Mouse (Mus musculus) MEL (cell line): Measurements from ENCODE around the gene Dcps. TPM values are rescaled to one million over a fixed set of nuclear protein-coding genes. Genes with fewer than 3 reads are reported as not detected.

ENCODE experiments used
- DNase-seq: peaks from one replicate; pipeline ENCODE4 v3.0.0; 2011; ENCODE audit warnings: low read depth, low spot score
- H3K27ac ChIP-seq: 2 replicates; pipeline ENCODE4 v1.5.1; 2012; ENCODE audit warnings: low read depth, mild to moderate bottlenecking, control low read depth, low read length, moderate library complexity; ENCODE audit not compliant: control insufficient read depth
- H3K27me3 ChIP-seq, 2 experiments: fragments of 150-350 bp in 1 of 2; sonication (generic) in 1 of 2; 2 replicates each; pipeline ENCODE4 v1.6.1; 2012; ENCODE audit warnings: low read length in 2 of 2, mild to moderate bottlenecking in 2 of 2, improper control_type of control experiment in 1 of 2, moderate library complexity in 1 of 2; ENCODE audit not compliant: insufficient read depth in 2 of 2, control insufficient read depth in 1 of 2
- H3K36me3 ChIP-seq, 2 experiments: 2 replicates each; pipeline ENCODE4 v1.6.1; 2012 to 2014; ENCODE audit warnings: low read length in 2 of 2, improper control_type of control experiment in 1 of 2, inconsistent platforms in 1 of 2, mild to moderate bottlenecking in 1 of 2; ENCODE audit not compliant: insufficient read depth in 2 of 2, control insufficient read depth in 1 of 2
- H3K4me1 ChIP-seq, 2 experiments: fragments of 150-350 bp in 1 of 2; sonication (generic) in 1 of 2; 2 replicates each; pipeline ENCODE4 v1.6.1; 2012; ENCODE audit warnings: low read length in 2 of 2, improper control_type of control experiment in 1 of 2, mild to moderate bottlenecking in 1 of 2; ENCODE audit not compliant: insufficient read depth in 2 of 2, control insufficient read depth in 1 of 2
- H3K4me3 ChIP-seq, 2 experiments: fragments of 150-350 bp in 1 of 2; sonication (generic) in 1 of 2; 2 replicates each; pipeline ENCODE4 v1.5.1; 2012; ENCODE audit warnings: low read depth in 2 of 2, low read length in 2 of 2, mild to moderate bottlenecking in 2 of 2, moderate library complexity in 2 of 2, control low read depth in 1 of 2, improper control_type of control experiment in 1 of 2; ENCODE audit not compliant: control insufficient read depth in 1 of 2, insufficient read depth in 1 of 2
- H3K79me2 ChIP-seq: 2 replicates; pipeline ENCODE4 v1.6.1; 2012; ENCODE audit warnings: mild to moderate bottlenecking, low read length, moderate library complexity; ENCODE audit not compliant: control insufficient read depth, poor library complexity, insufficient read depth
- H3K9ac ChIP-seq: 2 replicates; pipeline ENCODE4 v1.6.1; 2012; ENCODE audit warnings: low read depth, mild to moderate bottlenecking, control low read depth, low read length, moderate library complexity; ENCODE audit not compliant: control insufficient read depth, poor library complexity, severe bottlenecking
- H3K9me3 ChIP-seq: fragments of 150-350 bp; sonication (generic); replicated peaks from 2 replicates; pipeline ENCODE4 v1.6.1; 2012; ENCODE audit warnings: mild to moderate bottlenecking, low read length, improper control_type of control experiment, moderate library complexity; ENCODE audit not compliant: insufficient read depth
- CHD1 ChIP-seq: IDR thresholded peaks from 2 replicates; pipeline ENCODE4 v1.6.1; 2012; ENCODE audit warnings: low read depth, mild to moderate bottlenecking, inconsistent platforms, low read length, improper control_type of control experiment
- CHD2 ChIP-seq: IDR thresholded peaks from 2 replicates; pipeline ENCODE4 v1.6.1; 2011; ENCODE audit warnings: low read length, improper control_type of control experiment
- CTCF ChIP-seq, 3 experiments: IDR thresholded peaks in 2 of 3; conservative IDR thresholded peaks in 1 of 3; 2 replicates each; pipeline ENCODE4 v1.5.1; 2011 to 2012; ENCODE audit warnings: low read length in 3 of 3, low read depth in 2 of 3, mild to moderate bottlenecking in 2 of 3, improper control_type of control experiment in 1 of 3, inconsistent platforms in 1 of 3, mixed read lengths in 1 of 3, moderate library complexity in 1 of 3; ENCODE audit not compliant: control insufficient read depth in 1 of 3, insufficient read depth in 1 of 3, poor library complexity in 1 of 3, severe bottlenecking in 1 of 3
- E2F4 ChIP-seq: IDR thresholded peaks from 2 replicates; pipeline ENCODE4 v1.6.1; 2011; ENCODE audit warnings: low read depth, low read length, improper control_type of control experiment, borderline replicate concordance
- ELF1 ChIP-seq: IDR thresholded peaks from 2 replicates; pipeline ENCODE4 v1.6.1; 2014; ENCODE audit warnings: low read depth, mild to moderate bottlenecking, inconsistent platforms, low read length, improper control_type of control experiment, moderate library complexity
- EP300 ChIP-seq, 2 experiments: IDR thresholded peaks; 2 replicates each; pipeline ENCODE4 v1.6.1; 2011; ENCODE audit warnings: improper control_type of control experiment in 2 of 2, low read length in 2 of 2, low read depth in 1 of 2, mild to moderate bottlenecking in 1 of 2
- ETS1 ChIP-seq: IDR thresholded peaks from 2 replicates; pipeline ENCODE4 v1.6.1; 2012; ENCODE audit warnings: low read depth, mild to moderate bottlenecking, inconsistent platforms, low read length, improper control_type of control experiment, moderate library complexity
- GABPA ChIP-seq: IDR thresholded peaks from 2 replicates; pipeline ENCODE4 v1.6.1; 2012; ENCODE audit warnings: low read depth, mild to moderate bottlenecking, inconsistent platforms, low read length, improper control_type of control experiment, moderate library complexity
- HCFC1 ChIP-seq: IDR thresholded peaks from 2 replicates; pipeline ENCODE4 v1.6.1; 2012; ENCODE audit warnings: low read depth, mild to moderate bottlenecking, inconsistent platforms, low read length, improper control_type of control experiment, moderate library complexity
- MAFK ChIP-seq: IDR thresholded peaks from 2 replicates; pipeline ENCODE4 v1.6.1; 2011; ENCODE audit warnings: low read depth, mild to moderate bottlenecking, low read length, improper control_type of control experiment, borderline replicate concordance
- MAX ChIP-seq: IDR thresholded peaks from 2 replicates; pipeline ENCODE4 v1.6.1; 2011; ENCODE audit warnings: low read length, improper control_type of control experiment
- MAZ ChIP-seq: IDR thresholded peaks from 2 replicates; pipeline ENCODE4 v1.6.1; 2012; ENCODE audit warnings: low read depth, mild to moderate bottlenecking, inconsistent platforms, low read length, improper control_type of control experiment
- MYB ChIP-seq: IDR thresholded peaks from 2 replicates; pipeline ENCODE4 v1.6.1; 2011; ENCODE audit warnings: mild to moderate bottlenecking, low read depth, low read length, improper control_type of control experiment
- MYC ChIP-seq: IDR thresholded peaks from 2 replicates; pipeline ENCODE4 v1.6.1; 2011; ENCODE audit warnings: low read depth, mild to moderate bottlenecking, low read length, improper control_type of control experiment, moderate library complexity
- NELFE ChIP-seq: IDR thresholded peaks from 2 replicates; pipeline ENCODE4 v1.6.1; 2011; ENCODE audit warnings: low read depth, low read length, improper control_type of control experiment
- NRF1 ChIP-seq: IDR thresholded peaks from 2 replicates; pipeline ENCODE4 v1.6.1; 2014; ENCODE audit warnings: low read depth, mild to moderate bottlenecking, inconsistent platforms, low read length, improper control_type of control experiment, moderate library complexity; ENCODE audit not compliant: poor library complexity, insufficient read depth, severe bottlenecking
- POLR2AphosphoS2 ChIP-seq: IDR thresholded peaks from 2 replicates; pipeline ENCODE4 v1.6.1; 2011; ENCODE audit warnings: low read length, improper control_type of control experiment
- RCOR1 ChIP-seq: IDR thresholded peaks from 2 replicates; pipeline ENCODE4 v1.6.1; 2012; ENCODE audit warnings: low read depth, mild to moderate bottlenecking, inconsistent platforms, low read length, improper control_type of control experiment
- SIN3A ChIP-seq: IDR thresholded peaks from 2 replicates; pipeline ENCODE4 v1.6.1; 2012; ENCODE audit warnings: low read length, improper control_type of control experiment, inconsistent platforms
- TAL1 ChIP-seq: IDR thresholded peaks from 2 replicates; pipeline ENCODE4 v1.6.1; 2012; ENCODE audit warnings: mild to moderate bottlenecking, inconsistent platforms, low read length, moderate library complexity, mixed read lengths
- TBP ChIP-seq: IDR thresholded peaks from 2 replicates; pipeline ENCODE4 v1.8.0; 2011; ENCODE audit warnings: low read depth, low read length, improper control_type of control experiment
- UBTF ChIP-seq: IDR thresholded peaks from 2 replicates; pipeline ENCODE4 v1.6.1; 2012; ENCODE audit warnings: low read depth, mild to moderate bottlenecking, inconsistent platforms, low read length, improper control_type of control experiment, moderate library complexity, borderline replicate concordance; ENCODE audit not compliant: insufficient read depth
- USF1 ChIP-seq: IDR thresholded peaks from 2 replicates; pipeline ENCODE4 v1.6.1; 2014; ENCODE audit warnings: low read depth, mild to moderate bottlenecking, inconsistent platforms, low read length, improper control_type of control experiment, moderate library complexity
- USF2 ChIP-seq, 2 experiments: IDR thresholded peaks; 2 replicates each; pipeline ENCODE4 v1.6.1; 2011 to 2012; ENCODE audit warnings: improper control_type of control experiment in 2 of 2, low read length in 2 of 2, borderline replicate concordance in 1 of 2, inconsistent platforms in 1 of 2, low read depth in 1 of 2, mild to moderate bottlenecking in 1 of 2; ENCODE audit not compliant: insufficient read depth in 1 of 2
- ZC3H11A ChIP-seq: IDR thresholded peaks from 2 replicates; pipeline ENCODE4 v1.6.1; 2012; ENCODE audit warnings: low read depth, mild to moderate bottlenecking, inconsistent platforms, low read length, improper control_type of control experiment
- ZKSCAN1 ChIP-seq: IDR thresholded peaks from 2 replicates; pipeline ENCODE4 v1.6.1; 2012; ENCODE audit warnings: low read depth, mild to moderate bottlenecking, inconsistent platforms, low read length, improper control_type of control experiment, moderate library complexity
- ZMIZ1 ChIP-seq: IDR thresholded peaks from 2 replicates; pipeline ENCODE4 v1.6.1; 2012; ENCODE audit warnings: low read depth, mild to moderate bottlenecking, inconsistent platforms, low read length, improper control_type of control experiment, moderate library complexity
- ZNF384 ChIP-seq: IDR thresholded peaks from 2 replicates; pipeline ENCODE4 v1.6.1; 2012; ENCODE audit warnings: low read depth, mild to moderate bottlenecking, inconsistent platforms, low read length, improper control_type of control experiment
- polyA plus RNA-seq, 2 experiments: library from polyadenylated mRNA; stranded (reverse) in 1 of 2; unstranded in 1 of 2; fragments of >175 nt in 1 of 2; fragments of >200 nt in 1 of 2; gene quantifications; 2 replicates each; pipeline versions ENCODE4 v1.2.1 to v1.2.4; 2012; ENCODE audit warnings: low replicate concordance in 2 of 2, low read depth in 1 of 2; ENCODE audit not compliant: insufficient read length in 2 of 2, insufficient read depth in 1 of 2, missing spikeins in 1 of 2
- total RNA-seq: library from RNA; depleted of rRNA; stranded (reverse); fragments of 300-350 nt; gene quantifications from 2 replicates; pipeline ENCODE4 v1.2.3, GENCODE M21; 2012

Dcps gene
- total and polyA plus RNA-seq, 3 experiments, result 54.3 to 115 TPM; not detected in 1

- Histone ChIP-seq H3K79me2 (peaks cover 84% of the 10 kb centered on the region), H3K4me3 (no peak overlapping the region), H3K27me3 (no peaks in the 10 kb centered on the region), H3K9ac (peak overlapping the region; percentile 30), H3K27ac (no peak overlapping the region), H3K4me1 (peaks cover 3 to 29% of the 10 kb centered on the region in 2 experiments), H3K36me3 (peaks cover 0 to 28% of the 10 kb centered on the region in 2 experiments; a peak in 2 of 4 replicates), H3K9me3 (no peaks in the 10 kb centered on the region)
- DNase-seq, result no peak
- TF ChIP-seq POLR2AphosphoS2 (no peak), ELF1 (no peak), NELFE (no peak), ZKSCAN1 (no peak), HCFC1 (no peak), MAZ (no peak), UBTF (no peak), ZNF384 (no peak), NRF1 (no peak), MAX (no peak), EP300 (IDR thresholded peaks at IDR 0.05; ENCODE audit: low read depth in 1 of 2, low read length in 2 of 2) (no peak), TAL1 (no peak), CHD1 (no peak), MYC (no peak), RCOR1 (no peak), SIN3A (no peak), E2F4 (no peak)
These were observed 61.6 kb downstream of the Dcps start for GRCm38 (mm10) chr9:35114234-35114633.

- H3K9ac ChIP-seq, result no peak overlapping the region
These were observed 63.8 kb downstream of the Dcps start for GRCm38 (mm10) chr9:35111941-35112595.

More at GRCm38 (mm10) chr9:35111941-35112595, 63.8 kb downstream of the Dcps start:
- Histone ChIP-seq H3K4me1 (peaks cover 3 to 33% of the 10 kb centered on the region in 2 experiments), H3K27me3 (no peaks in the 10 kb centered on the region), H3K9me3 (no peaks in the 10 kb centered on the region), H3K4me3 (no peak overlapping the region), H3K36me3 (peaks cover 0 to 22% of the 10 kb centered on the region in 2 experiments; a peak in 2 of 4 replicates), H3K27ac (no peak overlapping the region), H3K79me2 (peaks cover 83% of the 10 kb centered on the region)
- TF ChIP-seq USF2 (IDR thresholded peaks at IDR 0.05; ENCODE audit: borderline replicate concordance in 1 of 2, insufficient read depth in 1 of 2, low read depth in 1 of 2, low read length in 2 of 2) (no peak), ZMIZ1 (no peak), CHD2 (no peak), ZKSCAN1 (no peak), CTCF (IDR thresholded peaks at IDR 0.05 in 2 of 3, conservative IDR thresholded peaks at IDR 0.05 in 1 of 3; ENCODE audit: control insufficient read depth in 1 of 3, insufficient read depth in 1 of 3, low read depth in 2 of 3, low read length in 3 of 3, poor library complexity in 1 of 3, severe bottlenecking in 1 of 3) (no peak), E2F4 (no peak), MYB (no peak), GABPA (no peak), ETS1 (no peak), TBP (no peak), EP300 (IDR thresholded peaks at IDR 0.05; ENCODE audit: low read depth in 1 of 2, low read length in 2 of 2) (no peak), UBTF (no peak), USF1 (no peak), MAFK (no peak), HCFC1 (no peak), ZC3H11A (no peak), CHD1 (no peak)
- no peak for DNase-seq
